Mouse (Mus musculus) ES-E14 (cell line): ENCODE measurements around the gene Spsb4. TPM values are rescaled to one million over a fixed set of nuclear protein-coding genes. Genes with fewer than 3 reads are reported as not detected.
A peak's percentile ranks its signal among the peaks of the same experiment; 100 is the strongest.

ENCODE experiments used
- DNase-seq: peaks from one replicate; pipeline ENCODE4 v3.0.0-alpha.2; 2013; ENCODE audit warnings: low read depth, low spot score
- H3K27ac ChIP-seq: 2 replicates; pipeline ENCODE4 v1.5.1; 2012; ENCODE audit warnings: low read depth, mild to moderate bottlenecking, low read length, moderate library complexity, mixed read lengths; ENCODE audit not compliant: poor library complexity, insufficient read depth, severe bottlenecking
- H3K36me3 ChIP-seq: 2 replicates; pipeline ENCODE4 v1.6.1; 2012; ENCODE audit warnings: mild to moderate bottlenecking, low read length, moderate library complexity, mixed read lengths; ENCODE audit not compliant: control insufficient read depth, poor library complexity, insufficient read depth, severe bottlenecking
- H3K4me1 ChIP-seq, 2 experiments: fragments of 150-350 bp in 1 of 2; sonication (generic) in 1 of 2; 2 replicates each; pipeline ENCODE4 v1.6.1; 2012; ENCODE audit warnings: low read length in 2 of 2, mild to moderate bottlenecking in 1 of 2, mixed read lengths in 1 of 2; ENCODE audit not compliant: control insufficient read depth in 2 of 2, insufficient read depth in 2 of 2, poor library complexity in 1 of 2
- H3K4me3 ChIP-seq, 2 experiments: fragments of 150-350 bp in 1 of 2; sonication (generic) in 1 of 2; 2 replicates each; pipeline ENCODE4 v1.5.1; 2012; ENCODE audit warnings: low read length in 2 of 2, low read depth in 1 of 2, mild to moderate bottlenecking in 1 of 2, mixed read lengths in 1 of 2; ENCODE audit not compliant: insufficient read depth in 1 of 2, poor library complexity in 1 of 2, severe bottlenecking in 1 of 2
- H3K9ac ChIP-seq: 2 replicates; pipeline ENCODE4 v1.6.1; 2012; ENCODE audit warnings: low read depth, mild to moderate bottlenecking, low read length, mixed read lengths; ENCODE audit not compliant: poor library complexity, insufficient read depth, severe bottlenecking
- H3K9me3 ChIP-seq: fragments of 150-350 bp; sonication (generic); 2 replicates; pipeline ENCODE4 v1.6.1; 2012; ENCODE audit warnings: low read depth, mild to moderate bottlenecking, low read length; ENCODE audit not compliant: control insufficient read depth, insufficient read depth
- CHD2 ChIP-seq: IDR thresholded peaks from 2 replicates; pipeline ENCODE4 v1.6.1; 2014; ENCODE audit warnings: mild to moderate bottlenecking, low read depth, low read length, inconsistent platforms
- HCFC1 ChIP-seq: IDR thresholded peaks from 2 replicates; pipeline ENCODE4 v1.6.1; 2012; ENCODE audit warnings: low read length, inconsistent platforms, borderline replicate concordance; ENCODE audit not compliant: insufficient read depth
- MAFK ChIP-seq: IDR thresholded peaks from 2 replicates; pipeline ENCODE4 v1.6.1; 2014; ENCODE audit warnings: mild to moderate bottlenecking, low read depth, low read length, inconsistent platforms; ENCODE audit not compliant: insufficient read depth
- ZC3H11A ChIP-seq: IDR thresholded peaks from 2 replicates; pipeline ENCODE4 v1.6.1; 2012; ENCODE audit warnings: low read depth, mild to moderate bottlenecking, inconsistent platforms, low read length, borderline replicate concordance
- ZNF384 ChIP-seq: IDR thresholded peaks from 2 replicates; pipeline ENCODE4 v1.6.1; 2012; ENCODE audit warnings: low read depth, low read length, inconsistent platforms
- in situ Hi-C, 2 experiments: fragments of 600-800 bp; cut with MboI; formaldehyde crosslinking; loops; one replicate each; pipeline ENCODE4 v1.15.1; 2025; ENCODE audit warnings: low sequenced_read_pairs in 2 of 2, inconsistent platforms in 1 of 2; ENCODE audit not compliant: unreplicated experiment in 2 of 2
- total RNA-seq: library from RNA; depleted of rRNA; stranded (reverse); fragments of 300-350 nt; gene quantifications from 2 replicates; pipeline ENCODE4 v1.2.3, GENCODE M21; 2012

The Spsb4 gene
- total RNA-seq, 1 experiment = 1.6 TPM

GRCm38 (mm10) chr9:97015751-97016150 is 2.9 kb downstream of the Spsb4 start:
- Histone ChIP-seq H3K4me3 (no peak overlapping the region), H3K9me3 (no peaks in the 10 kb centered on the region), H3K36me3 (no peaks in the 10 kb centered on the region), H3K27ac (no peak overlapping the region), H3K4me1 (peaks cover 6 to 24% of the 10 kb centered on the region in 2 experiments; a peak in 3 of 4 replicates), H3K9ac (no peak overlapping the region)
- in situ Hi-C loops = no loop called here
- no peak for TF ChIP-seq ZC3H11A
- no peak for TF ChIP-seq CHD2
- no peak for TF ChIP-seq ZNF384
- no peak for TF ChIP-seq HCFC1
- TF ChIP-seq MAFK = no peak
- DNase-seq = no peak

- Histone ChIP-seq H3K4me1 (peaks cover 3 to 27% of the 10 kb centered on the region in 2 experiments; a peak in 3 of 4 replicates), H3K9ac (no peak overlapping the region), H3K36me3 (no peaks in the 10 kb centered on the region), H3K9me3 (no peaks in the 10 kb centered on the region), H3K27ac (no peak overlapping the region; the same call in 1 of the 2 replicates), H3K4me3 (no peak overlapping the region)
- TF ChIP-seq ZNF384 (no peak), MAFK (no peak), CHD2 (no peak)
- in situ Hi-C loops = no loop called here
- DNase-seq = no peak
Measured at GRCm38 (mm10) chr9:97013698-97014097, 4.9 kb downstream of the Spsb4 start.

GRCm38 (mm10) chr9:97013153-97013552 is 5.5 kb downstream of the Spsb4 start:
- H3K27ac ChIP-seq = peak overlapping the region; percentile 21; the same call in 1 of the 2 replicates
- H3K9me3 ChIP-seq = no peaks in the 10 kb centered on the region
- H3K4me1 ChIP-seq = peaks cover 3 to 27% of the 10 kb centered on the region in 2 experiments; a peak in 3 of 4 replicates
- peak; percentile 57 for DNase-seq
- H3K36me3 ChIP-seq = no peaks in the 10 kb centered on the region
- H3K4me3 ChIP-seq = no peak overlapping the region
- no peak overlapping the region for H3K9ac ChIP-seq
- no peak for TF ChIP-seq HCFC1
- TF ChIP-seq ZNF384 = no peak
- no peak for TF ChIP-seq CHD2
- no peak for TF ChIP-seq MAFK
- TF ChIP-seq ZC3H11A = no peak
- in situ Hi-C loops = no loop called here

- Histone ChIP-seq H3K27ac (no peak overlapping the region), H3K4me3 (no peak overlapping the region), H3K9me3 (no peaks in the 10 kb centered on the region), H3K36me3 (no peaks in the 10 kb centered on the region), H3K4me1 (peaks cover 4 to 25% of the 10 kb centered on the region in 2 experiments; a peak in 3 of 4 replicates), H3K9ac (no peak overlapping the region)
- TF ChIP-seq CHD2 = no peak
- TF ChIP-seq ZC3H11A = no peak
- TF ChIP-seq ZNF384 = no peak
- TF ChIP-seq HCFC1 = no peak
- TF ChIP-seq MAFK = no peak
- in situ Hi-C loops = no loop called here
- no peak for DNase-seq
Measured at GRCm38 (mm10) chr9:97011454-97012195, 7.0 kb downstream of the Spsb4 start.
